Mouse (Mus musculus) small intestine, adult 2 months (tissue): Measurements from ENCODE around the gene Zfp639.

Source experiments
- CTCF ChIP-seq: fragments of 200-500 bp; IDR thresholded peaks from 2 replicates; pipeline ENCODE4 v1.5.1; 2012; ENCODE audit warnings: low read depth, mild to moderate bottlenecking, control low read depth, inconsistent platforms, low read length, moderate library complexity, mixed read lengths; ENCODE audit not compliant: insufficient replicate concordance, insufficient read length; ENCODE audit errors: extremely low read depth
- POLR2A ChIP-seq: fragments of 200-500 bp; IDR thresholded peaks from 2 replicates; pipeline ENCODE4 v1.6.1; 2012; ENCODE audit warnings: low read depth, mild to moderate bottlenecking, control low read depth, inconsistent platforms, low read length, moderate library complexity

GRCm38 (mm10) chr3:32483035-32483434 lies 27.0 kb upstream of the Zfp639 start:
- TF ChIP-seq POLR2A (no peak), CTCF (no peak)
